Mouse (Mus musculus) myocyte (in vitro differentiated cells): Measurements from ENCODE around the gene Scfd2. TPM values are rescaled to one million over a fixed set of nuclear protein-coding genes. Genes with fewer than 3 reads are reported as not detected.
A peak's percentile ranks its signal among the peaks of the same experiment; 100 is the strongest.

Experiments used
- H3K27me3 ChIP-seq: one replicate; pipeline ENCODE4 v1.6.1; 2011; ENCODE audit not compliant: control insufficient read depth, insufficient read depth, insufficient read length
- H3K36me3 ChIP-seq: one replicate; pipeline ENCODE4 v1.6.1; 2011; ENCODE audit not compliant: control insufficient read depth, insufficient read depth
- H3K4me2 ChIP-seq: one replicate; pipeline ENCODE4 v1.6.1; 2011; ENCODE audit warnings: low read depth, control low read depth
- H3K4me3 ChIP-seq: one replicate; pipeline ENCODE4 v1.5.1; 2011; ENCODE audit warnings: mild to moderate bottlenecking, control low read depth, moderate library complexity
- H3K79me2 ChIP-seq: one replicate; pipeline ENCODE4 v1.6.1; 2011; ENCODE audit not compliant: control insufficient read depth, insufficient read depth
- H3ac ChIP-seq: one replicate; pipeline ENCODE4 v1.6.1; 2011; ENCODE audit not compliant: control insufficient read depth, insufficient read length
- CEBPB ChIP-seq: IDR thresholded peaks from 2 replicates; pipeline ENCODE4 v1.6.1; 2011; ENCODE audit warnings: mild to moderate bottlenecking, moderate library complexity; ENCODE audit not compliant: poor library complexity, insufficient read depth, severe bottlenecking
- E2F4 ChIP-seq: IDR thresholded peaks from one replicate; pipeline ENCODE4 v1.6.1; 2011; ENCODE audit warnings: mild to moderate bottlenecking, control low read depth, moderate library complexity; ENCODE audit not compliant: insufficient read depth
- MAX ChIP-seq: IDR thresholded peaks from one replicate; pipeline ENCODE4 v1.6.1; 2011; ENCODE audit warnings: low read depth, mild to moderate bottlenecking, control low read depth
- MYOD1 ChIP-seq, 3 experiments: IDR thresholded peaks; one replicate each; pipeline ENCODE4 v1.6.1; 2011; ENCODE audit warnings: control low read depth in 2 of 3, low read depth in 2 of 3, mild to moderate bottlenecking in 2 of 3, moderate library complexity in 1 of 3; ENCODE audit not compliant: insufficient read length in 2 of 3, control insufficient read depth in 1 of 3
- MYOG ChIP-seq, 3 experiments: IDR thresholded peaks; one replicate each; pipeline ENCODE4 v1.6.1; 2011; ENCODE audit warnings: control low read depth in 2 of 3, low read depth in 2 of 3, mild to moderate bottlenecking in 2 of 3; ENCODE audit not compliant: insufficient read length in 2 of 3, control insufficient read depth in 1 of 3, insufficient read depth in 1 of 3
- POLR2A ChIP-seq: IDR thresholded peaks from one replicate; pipeline ENCODE4 v1.6.1; 2011; ENCODE audit warnings: low read depth, mild to moderate bottlenecking, control low read depth, moderate library complexity; ENCODE audit not compliant: insufficient read length
- POLR2AphosphoS2 ChIP-seq: IDR thresholded peaks from one replicate; pipeline ENCODE4 v1.6.1; 2011; ENCODE audit warnings: low read depth, control low read depth; ENCODE audit not compliant: insufficient read length
- REST ChIP-seq: IDR thresholded peaks from one replicate; pipeline ENCODE4 v1.6.1; 2011; ENCODE audit warnings: mild to moderate bottlenecking, control low read depth, moderate library complexity; ENCODE audit not compliant: insufficient read depth, insufficient read length
- SRF ChIP-seq: IDR thresholded peaks from one replicate; pipeline ENCODE4 v1.6.1; 2011; ENCODE audit warnings: low read depth; ENCODE audit not compliant: control insufficient read depth, insufficient read length
- TCF12 ChIP-seq: IDR thresholded peaks from one replicate; pipeline ENCODE4 v1.6.1; 2011; ENCODE audit warnings: mild to moderate bottlenecking, control low read depth; ENCODE audit not compliant: poor library complexity, insufficient read depth, severe bottlenecking
- TCF3 ChIP-seq: IDR thresholded peaks from one replicate; pipeline ENCODE4 v1.6.1; 2011; ENCODE audit warnings: low read depth, control low read depth; ENCODE audit not compliant: insufficient read length
- USF1 ChIP-seq: IDR thresholded peaks from one replicate; pipeline ENCODE4 v1.6.1; 2011; ENCODE audit warnings: low read depth, mild to moderate bottlenecking, control low read depth, moderate library complexity
- polyA plus RNA-seq: library from polyadenylated mRNA; unstranded; fragments of >200 nt; fragmentation: generic; extraction: Trizol; gene quantifications from one replicate; pipeline ENCODE4 v1.2.1, GENCODE M21; 2012; ENCODE audit warnings: missing spikeins

Gene Scfd2
- polyA plus RNA-seq, 1 experiment, result 7.8 TPM

- Histone ChIP-seq H3K36me3 (no peaks in the 10 kb centered on the region), H3K27me3 (no peaks in the 10 kb centered on the region), H3ac (peak within 1 kb of the TSS; percentile 10), H3K79me2 (no peaks in the 10 kb centered on the region), H3K4me2 (peak within 1 kb of the TSS; percentile 87), H3K4me3 (peak within 1 kb of the TSS; percentile 28)
- TF ChIP-seq POLR2AphosphoS2 (peak; percentile 15), MYOD1 (IDR thresholded peaks at IDR 0.05; ENCODE audit: control insufficient read depth in 1 of 3, insufficient read length in 2 of 3, low read depth in 2 of 3) (peak in 1 of 3 experiments; percentile 1), POLR2A (peak; percentile 77), CEBPB (no peak)
Observed at GRCm38 (mm10) chr5:74194841-74195613, 336.5 kb downstream of the Scfd2 start, which contains the start of gene Rasl11b. Rasl11b (plus strand) TSS chr5:74195286.

GRCm38 (mm10) chr5:74194027-74194840 is 337.3 kb downstream of the Scfd2 start:
- H3K4me3 ChIP-seq, result peak overlapping the region; percentile 28

GRCm38 (mm10) chr5:74193626-74194025 is 337.9 kb downstream of the Scfd2 start:
- Histone ChIP-seq H3K4me3 (no peak overlapping the region), H3K4me2 (no peak overlapping the region), H3K27me3 (no peaks in the 10 kb centered on the region), H3K36me3 (no peaks in the 10 kb centered on the region), H3K79me2 (no peaks in the 10 kb centered on the region), H3ac (no peak overlapping the region)
- TF ChIP-seq POLR2AphosphoS2 (no peak), MYOG (IDR thresholded peaks at IDR 0.05; ENCODE audit: control insufficient read depth in 1 of 3, insufficient read depth in 1 of 3, insufficient read length in 2 of 3, low read depth in 2 of 3) (no peak), REST (no peak), USF1 (no peak), SRF (no peak), TCF3 (no peak), POLR2A (no peak), TCF12 (no peak), E2F4 (no peak)

More at GRCm38 (mm10) chr5:74194027-74194840, 337.3 kb downstream of the Scfd2 start:
- Histone ChIP-seq H3K79me2 (no peaks in the 10 kb centered on the region), H3ac (peak overlapping the region; percentile 10), H3K27me3 (no peaks in the 10 kb centered on the region), H3K4me2 (peak overlapping the region; percentile 87), H3K36me3 (no peaks in the 10 kb centered on the region)
- TF ChIP-seq MYOG (IDR thresholded peaks at IDR 0.05; ENCODE audit: control insufficient read depth in 1 of 3, insufficient read depth in 1 of 3, insufficient read length in 2 of 3, low read depth in 2 of 3) (no peak), E2F4 (no peak), POLR2AphosphoS2 (no peak), REST (no peak), TCF3 (no peak), TCF12 (no peak), CEBPB (no peak), USF1 (no peak), MAX (no peak), MYOD1 (IDR thresholded peaks at IDR 0.05; ENCODE audit: control insufficient read depth in 1 of 3, insufficient read length in 2 of 3, low read depth in 2 of 3) (no peak), SRF (no peak), POLR2A (no peak)

GRCm38 (mm10) chr5:74193008-74193407 is 338.6 kb downstream of the Scfd2 start:
- Histone ChIP-seq H3K27me3 (no peaks in the 10 kb centered on the region), H3K4me3 (no peak overlapping the region), H3ac (no peak overlapping the region), H3K36me3 (no peaks in the 10 kb centered on the region), H3K79me2 (no peaks in the 10 kb centered on the region), H3K4me2 (no peak overlapping the region)
- no peak for TF ChIP-seq MAX
- TF ChIP-seq CEBPB, result no peak
- TF ChIP-seq REST, result no peak
- no peak for TF ChIP-seq POLR2A
- TF ChIP-seq USF1, result no peak
- no peak for TF ChIP-seq SRF

GRCm38 (mm10) chr5:74190911-74191310 is 340.6 kb downstream of the Scfd2 start:
- no peak overlapping the region for H3ac ChIP-seq
- no peaks in the 10 kb centered on the region for H3K79me2 ChIP-seq
- no peaks in the 10 kb centered on the region for H3K36me3 ChIP-seq
- no peak overlapping the region for H3K4me2 ChIP-seq
- TF ChIP-seq MAX (no peak), POLR2AphosphoS2 (no peak), USF1 (no peak), CEBPB (no peak), MYOD1 (IDR thresholded peaks at IDR 0.05; ENCODE audit: control insufficient read depth in 1 of 3, insufficient read length in 2 of 3, low read depth in 2 of 3) (no peak), MYOG (IDR thresholded peaks at IDR 0.05; ENCODE audit: control insufficient read depth in 1 of 3, insufficient read depth in 1 of 3, insufficient read length in 2 of 3, low read depth in 2 of 3) (no peak), POLR2A (no peak), TCF12 (no peak), SRF (no peak), REST (no peak), E2F4 (no peak), TCF3 (no peak)
- no peak overlapping the region for H3K4me3 ChIP-seq
- H3K27me3 ChIP-seq, result no peaks in the 10 kb centered on the region
